Mouse (Mus musculus): Measurements from ENCODE around the gene Egfl6.

- no peak for TF ChIP-seq POLR2A (IDR thresholded peaks at IDR 0.05; ENCODE audit: borderline replicate concordance, control insufficient read depth, low read depth, low read length)
- TF ChIP-seq CTCF (IDR thresholded peaks at IDR 0.05; ENCODE audit: control insufficient read depth, insufficient read depth, low read length) = no peak
Measured at GRCm38 (mm10) chrX:166504421-166504820, 81.1 kb downstream of the Egfl6 start.
